Mouse (Mus musculus) frontal cortex, postnatal 25 days (tissue): Measurements from ENCODE around the gene Alkbh3.

Source experiments
- DNase-seq, 2 experiments: peaks; one replicate each; pipeline ENCODE4 v3.0.0; 2022; ENCODE audit warnings: low spot score in 2 of 2

Alkbh3 gene

GRCm38 (mm10) chr2:93954781-93955578 lies 55.6 kb downstream of the Alkbh3 start:
- no peak for DNase-seq

GRCm38 (mm10) chr2:93953726-93954125 lies 56.9 kb downstream of the Alkbh3 start:
- DNase-seq = no peak

- no peak for DNase-seq
Measured at GRCm38 (mm10) chr2:93946976-93947375, 63.6 kb downstream of the Alkbh3 start.

- DNase-seq = no peak
Measured at GRCm38 (mm10) chr2:93944855-93945254, 65.8 kb downstream of the Alkbh3 start.

- DNase-seq = no peak
Measured at GRCm38 (mm10) chr2:93944099-93944498, 66.5 kb downstream of the Alkbh3 start.

GRCm38 (mm10) chr2:93941670-93942069 lies 68.9 kb downstream of the Alkbh3 start:
- DNase-seq = no peak

- no peak for DNase-seq
Measured at GRCm38 (mm10) chr2:93938534-93938933, 72.1 kb downstream of the Alkbh3 start.
